Mouse (Mus musculus) layer of hippocampus, adult 2 months (tissue): ENCODE data around the gene Rexo1. TPM values are rescaled to one million over a fixed set of nuclear protein-coding genes. Genes with fewer than 3 reads are reported as not detected.

Source experiments
- DNase-seq, 2 experiments: peaks; one replicate each; pipeline ENCODE4 v3.0.0; 2022; ENCODE audit warnings: low spot score in 2 of 2
- H3K27ac ChIP-seq: fragments of 200-600 bp; 2 replicates; pipeline ENCODE4 v1.8.1; 2022
- H3K4me3 ChIP-seq: fragments of 200-600 bp; 2 replicates; pipeline ENCODE4 v1.8.1; 2022; ENCODE audit warnings: mild to moderate bottlenecking
- CTCF ChIP-seq: fragments of 200-600 bp; conservative IDR thresholded peaks from 2 replicates; pipeline ENCODE4 v1.8.1; 2022; ENCODE audit warnings: antibody characterized with exemption, mild to moderate bottlenecking, moderate library complexity
- total RNA-seq, 2 experiments: library from RNA; stranded (reverse); gene quantifications; 2 replicates each; pipeline ENCODE4 v1.2.3; 2021

Rexo1 gene
- total RNA-seq, 2 experiments from 2014 or later: 51.6 to 52.8 TPM

GRCm38 (mm10) chr10:80566375-80567092 is 5.2 kb upstream of the Rexo1 start:
- peak overlapping the region; percentile 97 for H3K27ac ChIP-seq
- DNase-seq: peak; percentile 85 to 95
- H3K4me3 ChIP-seq: peak overlapping the region; percentile 33
- TF ChIP-seq CTCF: peak; percentile 99

- Histone ChIP-seq H3K4me3 (peak overlapping the region; percentile 99), H3K27ac (peak overlapping the region; percentile 100)
- DNase-seq: no peak
- no peak for TF ChIP-seq CTCF
Measured at GRCm38 (mm10) chr10:80560621-80561020, 739 bp downstream of the Rexo1 start.

GRCm38 (mm10) chr10:80559431-80559830 is 1.9 kb downstream of the Rexo1 start:
- no peak for DNase-seq
- TF ChIP-seq CTCF: no peak
- Histone ChIP-seq H3K27ac (no peak overlapping the region), H3K4me3 (no peak overlapping the region)

- Histone ChIP-seq H3K4me3 (no peak overlapping the region), H3K27ac (no peak overlapping the region)
- TF ChIP-seq CTCF: peak; percentile 89
- DNase-seq: peak in 1 of 2 experiments; percentile 83
Measured at GRCm38 (mm10) chr10:80557346-80557965, 3.9 kb downstream of the Rexo1 start.

- Histone ChIP-seq H3K27ac (no peak overlapping the region), H3K4me3 (no peak overlapping the region)
- DNase-seq: no peak
- TF ChIP-seq CTCF: no peak
Measured at GRCm38 (mm10) chr10:80553997-80554396, 7.4 kb downstream of the Rexo1 start.

- H3K4me3 ChIP-seq: no peak overlapping the region
- no peak for TF ChIP-seq CTCF
- DNase-seq: no peak
- H3K27ac ChIP-seq: no peak overlapping the region
Measured at GRCm38 (mm10) chr10:80553575-80553974, 7.8 kb downstream of the Rexo1 start.

GRCm38 (mm10) chr10:80552364-80552763 is 9.0 kb downstream of the Rexo1 start:
- TF ChIP-seq CTCF: no peak

GRCm38 (mm10) chr10:80549279-80549678 is 12.1 kb downstream of the Rexo1 start:
- Histone ChIP-seq H3K4me3 (no peak overlapping the region), H3K27ac (no peak overlapping the region)
- TF ChIP-seq CTCF: no peak
- no peak for DNase-seq

More at GRCm38 (mm10) chr10:80552364-80552763, 9.0 kb downstream of the Rexo1 start:
- H3K4me3 ChIP-seq: no peak overlapping the region
- no peak for DNase-seq
- H3K27ac ChIP-seq: no peak overlapping the region

GRCm38 (mm10) chr10:80548428-80549006 is 12.8 kb downstream of the Rexo1 start:
- DNase-seq: peak; percentile 48 to 59
- H3K27ac ChIP-seq: no peak overlapping the region
- H3K4me3 ChIP-seq: no peak overlapping the region
- peak; percentile 91 for TF ChIP-seq CTCF

- DNase-seq: no peak
- no peak overlapping the region for H3K4me3 ChIP-seq
- TF ChIP-seq CTCF: no peak
- no peak overlapping the region for H3K27ac ChIP-seq
Measured at GRCm38 (mm10) chr10:80547539-80547938, 13.8 kb downstream of the Rexo1 start.

- no peak for TF ChIP-seq CTCF
- Histone ChIP-seq H3K4me3 (no peak overlapping the region), H3K27ac (no peak overlapping the region)
- no peak for DNase-seq
Measured at GRCm38 (mm10) chr10:80546945-80547344, 14.4 kb downstream of the Rexo1 start.

- TF ChIP-seq CTCF: no peak
- DNase-seq: no peak
Measured at GRCm38 (mm10) chr10:80545590-80545989, 15.8 kb downstream of the Rexo1 start.

GRCm38 (mm10) chr10:80543873-80544272 is 17.5 kb downstream of the Rexo1 start:
- no peak overlapping the region for H3K27ac ChIP-seq
- DNase-seq: no peak
- no peak overlapping the region for H3K4me3 ChIP-seq
- no peak for TF ChIP-seq CTCF

More at GRCm38 (mm10) chr10:80545590-80545989, 15.8 kb downstream of the Rexo1 start:
- Histone ChIP-seq H3K27ac (no peak overlapping the region), H3K4me3 (no peak overlapping the region)
